ENCODE assay signal across 46 mouse cellular contexts in genomic region chr7:99716536-99716935, GRCm38 (mm10). TPM values are rescaled to one million over a fixed set of nuclear protein-coding genes. Genes with fewer than 3 reads are reported as not detected.
"Had no signal": no experiment of that assay in that cellular context is flagged by ENCODE, and none has a peak within 500 bp of the region (broad histone marks: within the 10 kb centered on the region; RNA-seq: fewer than 3 reads in every experiment).

No protein-coding gene starts in this region.

- H3K27me3 ChIP-seq: limb, embryonic 12.5 days; limb, embryonic 15.5 days; liver, embryonic 12.5 days; liver, embryonic 13.5 days; liver, embryonic 15.5 days; lung, embryonic 15.5 days; midbrain, embryonic 13.5 days; midbrain, embryonic 15.5 days; neural tube, embryonic 12.5 days had no signal

- H3K4me3 ChIP-seq: limb, embryonic 10.5 days; limb, embryonic 12.5 days; limb, embryonic 13.5 days; limb, embryonic 15.5 days; liver, embryonic 12.5 days; liver, embryonic 13.5 days; liver, embryonic 15.5 days; lung, embryonic 15.5 days; megakaryocyte, embryonic 14.5 days; midbrain, embryonic 10.5 days; midbrain, embryonic 12.5 days; midbrain, embryonic 13.5 days; midbrain, embryonic 15.5 days; myocyte; neural tube, embryonic 12.5 days had no signal

- ATAC-seq: liver, embryonic 12.5 days; liver, postnatal 0 days; lung, postnatal 0 days; midbrain, embryonic 13.5 days; midbrain, embryonic 15.5 days had no signal

- H3K9ac ChIP-seq: limb, embryonic 12.5 days; limb, embryonic 13.5 days; limb, embryonic 15.5 days; liver, embryonic 12.5 days; liver, embryonic 13.5 days; liver, embryonic 14.5 days; liver, embryonic 15.5 days; liver, postnatal 0 days; lung, embryonic 14.5 days; lung, embryonic 15.5 days; midbrain, embryonic 12.5 days; midbrain, embryonic 13.5 days; midbrain, embryonic 15.5 days; neural tube, embryonic 12.5 days had no signal

- H3K27ac ChIP-seq: limb, embryonic 10.5 days; limb, embryonic 12.5 days; limb, embryonic 13.5 days; limb, embryonic 15.5 days; liver, embryonic 12.5 days; liver, embryonic 13.5 days; liver, embryonic 14.5 days; liver, embryonic 15.5 days; lung, embryonic 15.5 days; macrophage; midbrain, embryonic 10.5 days; midbrain, embryonic 12.5 days; midbrain, embryonic 13.5 days; midbrain, embryonic 15.5 days; neural tube, embryonic 12.5 days had no signal

- H3K36me3 ChIP-seq: limb, embryonic 10.5 days; limb, embryonic 12.5 days; limb, embryonic 13.5 days; limb, embryonic 15.5 days; liver, embryonic 12.5 days; liver, embryonic 13.5 days; liver, embryonic 15.5 days; lung, embryonic 15.5 days; midbrain, embryonic 10.5 days; midbrain, embryonic 12.5 days; midbrain, embryonic 13.5 days; midbrain, embryonic 15.5 days; neural tube, embryonic 12.5 days had no signal

- H3K4me1 ChIP-seq: limb, embryonic 12.5 days; limb, embryonic 13.5 days; limb, embryonic 15.5 days; liver, embryonic 12.5 days; liver, embryonic 13.5 days; liver, embryonic 15.5 days; lung, embryonic 15.5 days; midbrain, embryonic 10.5 days; midbrain, embryonic 12.5 days; midbrain, embryonic 13.5 days; midbrain, embryonic 15.5 days; neural tube, embryonic 12.5 days had no signal

- DNase-seq: left cerebral cortex, postnatal 4 days; liver; liver, embryonic 13.5 days; liver, postnatal 0 days; lung, adult 18-20 months; lung, adult 2 months; lung, embryonic 14.5 days; lung, postnatal 10 days; lung, postnatal 14 days; lung, postnatal 36 days; lung, postnatal 4 days; midbrain, embryonic 14.5 days had no signal

- H3K4me2 ChIP-seq: limb, embryonic 12.5 days; limb, embryonic 13.5 days; limb, embryonic 15.5 days; liver, embryonic 11.5 days; liver, embryonic 12.5 days; liver, embryonic 13.5 days; liver, embryonic 15.5 days; lung, embryonic 14.5 days; lung, embryonic 15.5 days; midbrain, embryonic 11.5 days; midbrain, embryonic 12.5 days; midbrain, embryonic 13.5 days; midbrain, embryonic 15.5 days; neural tube, embryonic 12.5 days had no signal

- H3K9me3 ChIP-seq: limb, embryonic 10.5 days; limb, embryonic 12.5 days; limb, embryonic 13.5 days; limb, embryonic 15.5 days; liver, embryonic 12.5 days; liver, embryonic 13.5 days; liver, embryonic 15.5 days; lung, embryonic 15.5 days; megakaryocyte, embryonic 14.5 days; midbrain, embryonic 10.5 days; midbrain, embryonic 12.5 days; midbrain, embryonic 13.5 days; midbrain, embryonic 15.5 days; neural tube, embryonic 12.5 days had no signal

RNA-seq across cellular contexts. Expression of gene Slco2b1, which starts 5.4 kb away (rescaled TPM):
- total RNA-seq: megakaryocyte-erythroid progenitor cell, adult 5-6 weeks had no signal

RNA-seq across cellular contexts. Expression of gene Olfr520, which starts 13.5 kb away (rescaled TPM):
- total RNA-seq: left cerebral cortex, postnatal 14 days; left cerebral cortex, postnatal 25 days; left cerebral cortex, postnatal 36 days; left cerebral cortex, postnatal 4 days; liver, adult 2 months; megakaryocyte, adult 5-6 weeks; megakaryocyte-erythroid progenitor cell, adult 5-6 weeks; midbrain, postnatal 0 days; monocyte, adult 5-6 weeks had no signal
- polyA plus RNA-seq: limb, embryonic 10.5 days; limb, embryonic 11.5 days; limb, embryonic 12.5 days; limb, embryonic 13.5 days; limb, embryonic 14.5 days; limb, embryonic 15.5 days; liver, adult 2 months; liver, embryonic 11.5 days; liver, embryonic 12.5 days; liver, embryonic 13.5 days; liver, embryonic 14.5 days; liver, embryonic 15.5 days; liver, embryonic 16.5 days; liver, postnatal 0 days; lung, adult 2 months; lung, embryonic 14.5 days; lung, embryonic 15.5 days; lung, embryonic 16.5 days; lung, postnatal 0 days; macrophage; midbrain, embryonic 10.5 days; midbrain, embryonic 11.5 days; midbrain, embryonic 12.5 days; midbrain, embryonic 13.5 days; midbrain, embryonic 14.5 days; midbrain, embryonic 15.5 days; midbrain, postnatal 0 days; myocyte; neural tube, embryonic 11.5 days; neural tube, embryonic 12.5 days had no signal

RNA-seq across cellular contexts. Expression of gene Olfr521, which starts 46.8 kb away (rescaled TPM):
- total RNA-seq: left cerebral cortex, adult 8-10 months; left cerebral cortex, postnatal 10 days; left cerebral cortex, postnatal 14 days; left cerebral cortex, postnatal 25 days; left cerebral cortex, postnatal 36 days; left cerebral cortex, postnatal 4 days; liver, adult 2 months; megakaryocyte, adult 5-6 weeks; megakaryocyte-erythroid progenitor cell, adult 5-6 weeks; midbrain, postnatal 0 days; monocyte, adult 5-6 weeks had no signal
- polyA plus RNA-seq: limb, embryonic 10.5 days; limb, embryonic 11.5 days; limb, embryonic 12.5 days; limb, embryonic 13.5 days; limb, embryonic 14.5 days; limb, embryonic 15.5 days; liver, adult 2 months; liver, embryonic 11.5 days; liver, embryonic 12.5 days; liver, embryonic 13.5 days; liver, embryonic 14.5 days; liver, embryonic 15.5 days; liver, embryonic 16.5 days; liver, postnatal 0 days; lung, adult 2 months; lung, embryonic 14.5 days; lung, embryonic 15.5 days; lung, embryonic 16.5 days; lung, postnatal 0 days; macrophage; midbrain, embryonic 10.5 days; midbrain, embryonic 11.5 days; midbrain, embryonic 12.5 days; midbrain, embryonic 13.5 days; midbrain, embryonic 14.5 days; midbrain, embryonic 15.5 days; midbrain, postnatal 0 days; myocyte; neural tube, embryonic 11.5 days; neural tube, embryonic 12.5 days had no signal
